22 mouse cellular contexts compared by ENCODE assay signal in genomic region chrX:83221050-83221449, GRCm38 (mm10).
"Had no signal": no experiment of that assay in that cellular context is flagged by ENCODE, and none has a peak within 500 bp of the region (broad histone marks: within the 10 kb centered on the region; RNA-seq: fewer than 3 reads in every experiment).

No protein-coding gene starts in this region.

- ATAC-seq: liver, postnatal 0 days; lung, postnatal 0 days; midbrain, embryonic 16.5 days had no signal

- H3K4me3 ChIP-seq: liver, embryonic 15.5 days; lung, embryonic 15.5 days; megakaryocyte, embryonic 14.5 days; midbrain, embryonic 10.5 days; midbrain, embryonic 12.5 days; myocyte; neural tube, embryonic 13.5 days; neural tube, embryonic 15.5 days had no signal

- H3K27me3 ChIP-seq: liver, embryonic 15.5 days; lung, embryonic 15.5 days; megakaryocyte, embryonic 14.5 days; midbrain, embryonic 12.5 days; neural tube, embryonic 13.5 days; neural tube, embryonic 15.5 days had no signal

- H3K4me2 ChIP-seq: liver, embryonic 15.5 days; lung, embryonic 15.5 days; midbrain, embryonic 12.5 days; neural tube, embryonic 13.5 days; neural tube, embryonic 15.5 days had no signal

- H3K27ac ChIP-seq: liver, embryonic 15.5 days; lung, embryonic 15.5 days; macrophage; midbrain, embryonic 10.5 days; midbrain, embryonic 12.5 days; neural tube, embryonic 13.5 days; neural tube, embryonic 15.5 days had no signal

- H3K9me3 ChIP-seq: liver, embryonic 15.5 days; lung, embryonic 15.5 days; megakaryocyte, embryonic 14.5 days; midbrain, embryonic 10.5 days; midbrain, embryonic 12.5 days; neural tube, embryonic 13.5 days; neural tube, embryonic 15.5 days had no signal

- H3K9ac ChIP-seq: liver, embryonic 15.5 days; liver, postnatal 0 days; lung, embryonic 15.5 days; midbrain, embryonic 12.5 days; neural tube, embryonic 13.5 days; neural tube, embryonic 15.5 days had no signal

- H3K4me1 ChIP-seq: liver, embryonic 15.5 days; lung, embryonic 15.5 days; megakaryocyte, embryonic 14.5 days; midbrain, embryonic 10.5 days; midbrain, embryonic 12.5 days; neural tube, embryonic 13.5 days; neural tube, embryonic 15.5 days had no signal

- DNase-seq: liver, postnatal 0 days; lung, adult 2 months; lung, postnatal 14 days; lung, postnatal 36 days; midbrain, embryonic 14.5 days; retina, postnatal 1 day; right cerebral cortex, postnatal 14 days; right cerebral cortex, postnatal 4 days; spleen, adult 18-20 months; thymus, postnatal 14 days; thymus, postnatal 36 days had no signal

- H3K36me3 ChIP-seq: liver, embryonic 15.5 days; lung, embryonic 15.5 days; midbrain, embryonic 10.5 days; midbrain, embryonic 12.5 days; neural tube, embryonic 13.5 days; neural tube, embryonic 15.5 days had no signal
